Mouse (Mus musculus) liver, postnatal 0 days (tissue): ENCODE measurements at regions not wholly inside any gene's neighbourhood (a gene's known extent, or its start where the extent isn't known, plus 50 kb on each side); places are given as distances from the start of the nearest gene placed in this dataset.

Experiments
- ATAC-seq: fragments of 200-750 bp; cut with Nextera tagmentation; 2 replicates; pipeline ENCODE4 v1.8.0; 2017; ENCODE audit warnings: mild to moderate bottlenecking, moderate library complexity
- DNase-seq: peaks from one replicate; pipeline ENCODE4 v3.0.0-alpha.2; 2016
- H3K27ac ChIP-seq: fragments of 300-500 bp; sonication (generic); 2 replicates; pipeline ENCODE4 v1.5.1; 2014; ENCODE audit warnings: antibody characterized with exemption, moderate library complexity, mild to moderate bottlenecking, low read depth
- H3K27me3 ChIP-seq: fragments of 300-500 bp; sonication (generic); 2 replicates; pipeline ENCODE4 v1.6.1; 2014; ENCODE audit warnings: low read length, control low read depth, mixed read lengths; ENCODE audit not compliant: insufficient read depth
- H3K36me3 ChIP-seq: fragments of 300-500 bp; sonication (generic); replicated peaks from 2 replicates; pipeline ENCODE4 v1.6.1; 2014; ENCODE audit warnings: mild to moderate bottlenecking, control low read depth, low read length, moderate library complexity, mixed read lengths; ENCODE audit not compliant: insufficient read depth
- H3K4me1 ChIP-seq: fragments of 300-500 bp; sonication (generic); 2 replicates; pipeline ENCODE4 v1.6.1; 2014; ENCODE audit warnings: antibody characterized with exemption, mild to moderate bottlenecking, control low read depth; ENCODE audit not compliant: insufficient read depth
- H3K4me2 ChIP-seq: fragments of 300-500 bp; sonication (generic); 2 replicates; pipeline ENCODE4 v1.6.1; 2014; ENCODE audit warnings: low read depth, mild to moderate bottlenecking, low read length, moderate library complexity, mixed read lengths
- H3K4me3 ChIP-seq: fragments of 300-500 bp; sonication (generic); 2 replicates; pipeline ENCODE4 v1.5.1; 2014; ENCODE audit warnings: low read depth, low read length
- H3K9ac ChIP-seq: fragments of 300-500 bp; sonication (generic); replicated peaks from 2 replicates; pipeline ENCODE4 v1.6.1; 2014; ENCODE audit warnings: mild to moderate bottlenecking, moderate library complexity
- H3K9me3 ChIP-seq: fragments of 300-500 bp; sonication (generic); 2 replicates; pipeline ENCODE4 v1.6.1; 2016; ENCODE audit warnings: mild to moderate bottlenecking, control low read depth, low read length, mixed read lengths
- CTCF ChIP-seq: sonication (generic); IDR thresholded peaks from 2 replicates; pipeline ENCODE4 v1.5.1; 2016; ENCODE audit warnings: antibody characterized with exemption, low read depth
- EP300 ChIP-seq: IDR thresholded peaks from 2 replicates; pipeline ENCODE4 v1.6.1; 2016; ENCODE audit warnings: antibody characterized with exemption, low read depth, mild to moderate bottlenecking
- WGBS: fragments of 180-500 bp; shearing (Covaris S2); extraction: QIAGEN DNeasy Blood & Tissue Kit; methylation state at CpG from one replicate; pipeline ENCODE4 v1.1.7; 2014; ENCODE audit not compliant: insufficient replicate concordance; 5-methylcytosine and 5-hydroxymethylcytosine counted together

DNA sequence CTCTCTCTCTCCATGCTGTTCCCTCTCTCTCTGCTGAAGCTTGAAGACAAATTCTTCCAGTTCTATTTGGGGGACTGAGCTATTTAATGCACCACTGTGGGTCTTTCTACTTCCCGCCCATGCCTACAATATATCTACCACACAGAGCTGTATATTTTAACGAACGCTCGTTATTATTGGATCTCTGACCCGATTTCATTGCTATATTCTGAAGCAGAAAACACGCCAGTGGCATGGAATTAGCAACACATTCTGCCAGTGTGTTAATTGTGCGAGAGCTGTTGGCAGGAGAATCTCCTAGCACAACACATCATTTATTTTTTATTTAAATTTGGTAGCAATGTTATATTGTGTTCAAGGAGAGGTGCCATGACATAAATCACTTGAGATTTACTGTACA lies 497.2 kb upstream of the Smim15 start:
- WGBS = 80% methylated on average over 7 of the region's 7 CpGs

DNA sequence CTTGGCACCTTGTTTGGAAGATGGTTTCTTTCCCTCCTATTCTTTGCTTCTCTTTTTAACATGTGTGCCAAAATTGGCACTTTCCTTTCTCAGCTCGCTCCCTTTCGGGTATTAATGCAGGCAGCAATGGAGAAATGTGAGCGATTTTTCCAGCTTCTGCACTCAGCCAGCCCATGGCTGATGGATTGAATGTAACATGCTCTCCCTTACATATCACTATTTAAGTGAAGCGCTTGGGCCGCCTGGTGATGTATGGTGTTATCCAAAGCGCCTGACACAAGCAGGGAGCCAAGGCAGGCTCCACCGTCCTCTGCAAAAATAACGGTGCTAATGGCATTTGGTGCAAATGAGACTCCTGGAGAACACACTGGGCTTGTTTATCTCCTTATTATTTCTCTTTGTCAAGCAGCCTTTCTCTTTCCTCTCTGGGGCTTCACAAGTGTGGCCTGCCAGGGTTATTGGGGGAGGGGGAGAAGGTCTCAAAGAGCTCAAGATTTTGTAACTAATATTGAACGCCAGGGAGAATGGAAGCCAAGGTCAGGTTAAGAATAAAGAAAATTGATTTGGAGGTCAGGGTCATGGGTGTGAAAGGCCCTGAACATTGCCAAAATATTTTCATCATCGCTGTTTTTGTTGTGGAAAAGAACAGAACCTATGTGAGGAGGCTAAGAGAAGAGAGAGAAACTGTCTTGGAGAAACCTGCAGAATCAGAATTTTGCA lies 497.9 kb upstream of the Smim15 start:
- WGBS = 72% methylated on average over 10 of the region's 10 CpGs
- no peak overlapping the region for H3K4me3 ChIP-seq
- ATAC-seq = no peak
- H3K4me1 ChIP-seq = no peaks in the 10 kb centered on the region
- no peaks in the 10 kb centered on the region for H3K9me3 ChIP-seq
- no peaks in the 10 kb centered on the region for H3K27me3 ChIP-seq
- TF ChIP-seq EP300 = no peak
- no peak for TF ChIP-seq CTCF
- H3K36me3 ChIP-seq = no peaks in the 10 kb centered on the region
- H3K27ac ChIP-seq = no peak overlapping the region
- no peak overlapping the region for H3K9ac ChIP-seq
- no peak overlapping the region for H3K4me2 ChIP-seq
- DNase-seq = no peak

More for the DNA sequence above, 497.2 kb upstream of the Smim15 start:
- ATAC-seq = no peak
- no peak overlapping the region for H3K4me3 ChIP-seq
- TF ChIP-seq EP300 (no peak), CTCF (no peak)
- no peak overlapping the region for H3K27ac ChIP-seq
- no peaks in the 10 kb centered on the region for H3K27me3 ChIP-seq
- no peaks in the 10 kb centered on the region for H3K36me3 ChIP-seq
- H3K4me1 ChIP-seq = no peaks in the 10 kb centered on the region
- H3K4me2 ChIP-seq = no peak overlapping the region
- H3K9me3 ChIP-seq = no peaks in the 10 kb centered on the region
- no peak overlapping the region for H3K9ac ChIP-seq
- DNase-seq = no peak

DNA sequence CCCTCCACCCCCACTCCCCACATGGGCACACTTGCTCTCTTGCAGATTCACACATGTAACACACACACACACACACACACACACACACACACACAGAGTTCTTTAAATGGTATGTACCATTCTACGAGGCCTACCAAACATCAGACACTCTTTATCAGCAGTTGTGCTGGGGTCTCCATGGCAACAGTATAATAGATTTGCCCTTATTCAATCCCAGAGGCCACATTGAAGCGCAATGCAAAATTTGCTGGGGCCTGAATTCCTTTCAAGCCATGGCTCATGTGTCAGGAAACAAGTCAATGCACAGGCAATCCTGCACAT lies 502.7 kb upstream of the Smim15 start:
- no peak overlapping the region for H3K4me2 ChIP-seq
- DNase-seq (no peak), ATAC-seq (no peak)
- H3K9me3 ChIP-seq = no peaks in the 10 kb centered on the region
- TF ChIP-seq CTCF = no peak
- no peak for TF ChIP-seq EP300
- no peak overlapping the region for H3K4me3 ChIP-seq
- H3K27me3 ChIP-seq = no peaks in the 10 kb centered on the region
- no peaks in the 10 kb centered on the region for H3K36me3 ChIP-seq
- H3K4me1 ChIP-seq = no peaks in the 10 kb centered on the region
- WGBS = 66% methylated on average over 2 of the region's 2 CpGs
- no peak overlapping the region for H3K9ac ChIP-seq
- no peak overlapping the region for H3K27ac ChIP-seq

DNA sequence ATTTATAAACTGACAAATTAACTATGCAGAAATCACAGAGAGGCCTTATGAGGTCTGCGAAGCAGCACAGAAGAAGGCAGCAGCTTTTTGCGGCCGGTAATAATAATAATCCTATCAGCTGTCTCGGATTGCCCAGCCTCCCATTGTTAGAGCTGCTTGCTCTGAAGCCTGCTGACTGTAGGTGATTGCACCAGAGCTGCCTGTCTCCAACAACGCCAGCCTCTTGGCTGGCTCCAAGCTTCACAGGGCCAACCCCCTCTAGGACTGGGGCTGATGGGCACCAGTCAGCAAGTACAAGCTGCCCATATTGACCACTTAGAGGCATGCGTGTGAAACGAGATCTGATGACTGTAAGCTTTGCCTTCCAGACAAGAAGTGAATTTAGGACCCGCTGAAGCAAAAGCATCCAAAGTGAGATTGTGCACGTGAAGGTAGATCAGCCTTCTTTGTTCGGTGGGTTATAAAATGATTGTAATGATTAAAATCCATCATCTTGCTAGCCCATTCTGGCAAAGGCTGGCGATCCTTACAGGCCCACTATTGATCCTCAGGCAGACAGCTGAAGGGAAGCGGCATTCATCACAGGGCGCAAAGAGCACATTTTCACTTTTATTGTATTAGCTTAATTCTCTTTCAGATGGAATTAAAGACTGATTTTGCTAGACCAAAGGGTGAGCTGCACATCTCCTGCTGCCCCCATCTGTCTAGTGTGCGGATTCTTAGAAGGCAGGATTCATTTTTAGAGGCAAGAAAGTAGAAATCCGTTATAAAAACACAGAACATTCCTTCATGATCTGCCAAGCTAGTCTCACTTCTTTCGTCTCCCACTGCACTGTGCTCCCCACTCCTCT lies 503.2 kb upstream of the Smim15 start:
- no peak for ATAC-seq
- no peak overlapping the region for H3K4me2 ChIP-seq
- no peaks in the 10 kb centered on the region for H3K4me1 ChIP-seq
- no peaks in the 10 kb centered on the region for H3K9me3 ChIP-seq
- WGBS = 75% methylated on average over 16 of the region's 16 CpGs
- H3K27me3 ChIP-seq = no peaks in the 10 kb centered on the region
- no peak overlapping the region for H3K4me3 ChIP-seq
- TF ChIP-seq CTCF = no peak
- TF ChIP-seq EP300 = no peak
- no peak for DNase-seq
- H3K9ac ChIP-seq = no peak overlapping the region
- no peaks in the 10 kb centered on the region for H3K36me3 ChIP-seq
- no peak overlapping the region for H3K27ac ChIP-seq

DNA sequence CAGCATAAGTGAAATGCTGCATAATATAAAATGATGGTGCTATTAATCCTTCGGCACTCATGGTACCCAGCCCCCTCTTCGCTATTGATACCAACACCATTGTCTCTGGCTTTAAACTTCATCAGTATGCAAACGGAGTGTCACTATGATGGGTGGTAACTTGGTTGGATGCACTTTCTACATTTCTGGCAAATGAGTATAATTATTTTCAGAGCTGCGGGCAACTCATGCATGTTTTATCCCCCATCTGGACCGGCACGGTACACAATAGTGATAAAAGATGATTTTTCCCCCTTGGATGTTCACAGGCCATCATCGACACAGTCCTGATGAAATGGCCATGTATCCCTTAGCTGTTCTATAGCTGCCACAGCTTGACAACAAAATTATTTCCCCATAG lies 503.9 kb upstream of the Smim15 start:
- TF ChIP-seq EP300 = no peak
- no peak for TF ChIP-seq CTCF
- H3K9me3 ChIP-seq = no peaks in the 10 kb centered on the region
- WGBS = 88% methylated on average over 7 of the region's 7 CpGs
- H3K27ac ChIP-seq = no peak overlapping the region
- no peaks in the 10 kb centered on the region for H3K4me1 ChIP-seq
- no peaks in the 10 kb centered on the region for H3K27me3 ChIP-seq
- ATAC-seq (no peak), DNase-seq (no peak)
- no peak overlapping the region for H3K4me3 ChIP-seq
- no peaks in the 10 kb centered on the region for H3K36me3 ChIP-seq
- H3K9ac ChIP-seq = no peak overlapping the region
- no peak overlapping the region for H3K4me2 ChIP-seq

DNA sequence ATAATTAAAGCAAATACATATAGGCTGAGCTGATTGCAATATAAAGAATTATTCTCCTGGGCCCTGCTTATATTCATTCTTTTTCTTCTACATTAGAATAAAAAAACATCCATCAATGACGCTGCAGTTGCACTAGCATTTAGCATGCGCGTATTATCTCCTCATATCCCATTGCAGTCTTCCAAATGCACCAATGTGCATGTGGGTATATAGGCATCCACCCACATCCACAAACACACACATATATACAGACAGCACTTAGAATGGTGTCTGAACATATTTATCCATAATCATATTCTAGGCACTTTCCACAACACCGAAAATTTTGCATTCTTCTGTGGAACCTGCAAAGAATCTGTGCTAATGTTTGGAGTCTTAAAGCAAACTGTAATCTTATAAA lies 504.4 kb upstream of the Smim15 start:
- WGBS = 93% methylated on average over 4 of the region's 4 CpGs
- DNase-seq = no peak
- H3K4me1 ChIP-seq = no peaks in the 10 kb centered on the region
- no peaks in the 10 kb centered on the region for H3K27me3 ChIP-seq
- H3K36me3 ChIP-seq = no peaks in the 10 kb centered on the region
- no peak overlapping the region for H3K27ac ChIP-seq
- no peak for ATAC-seq
- no peak overlapping the region for H3K4me3 ChIP-seq
- no peak for TF ChIP-seq EP300
- no peak for TF ChIP-seq CTCF
- H3K9me3 ChIP-seq = no peaks in the 10 kb centered on the region
- H3K4me2 ChIP-seq = no peak overlapping the region
- no peak overlapping the region for H3K9ac ChIP-seq
